Mouse (Mus musculus) Patski (cell line): Measurements from ENCODE around the gene Mmgt2. TPM values are rescaled to one million over a fixed set of nuclear protein-coding genes. Genes with fewer than 3 reads are reported as not detected.

Source experiments
- ATAC-seq: fragments of 100-300 bp; one replicate; pipeline ENCODE4 v1.8.0; 2021
- CTCF ChIA-PET: fragments of 350-600 bp; sonication (Branson Sonifier 250); formaldehyde crosslinking; loops from one replicate; lab custom pipeline; 2022; ENCODE audit warnings: inconsistent platforms; lab: Charles Lee
- POLR2A ChIA-PET: fragments of 350-600 bp; sonication (Branson Sonifier 250); formaldehyde crosslinking; loops from one replicate; lab custom pipeline; 2022; ENCODE audit warnings: antibody characterized with exemption, inconsistent platforms; lab: Charles Lee
- DNase-seq: peaks from one replicate; pipeline ENCODE4 v3.0.0-alpha.2; 2011; ENCODE audit warnings: low read depth, low spot score
- H3K27me3 ChIP-seq: fragments of 371-371 bp; one replicate; pipeline ENCODE4 v1.5.1; 2021
- CTCF ChIP-seq: fragments of 100-300 bp; IDR thresholded peaks from one replicate; pipeline ENCODE4 v1.5.1; 2021
- in situ Hi-C: fragments of 300-500 bp; cut with MboI; formaldehyde crosslinking; loops from 3 replicates; pipeline ENCODE4 v1.11.1; 2018; ENCODE audit warnings: low pct_unique_long_range_greater_than_20kb, mixed read lengths
- polyA plus RNA-seq: library from polyadenylated mRNA; unstranded; gene quantifications from one replicate; pipeline ENCODE4 v1.2.3, GENCODE M21; 2021

Mmgt2 gene
- polyA plus RNA-seq, 1 experiment from 2014 or later: 55.6 TPM

GRCm38 (mm10) chr11:62693299-62694184 lies 45.1 kb downstream of the Mmgt2 start:
- TF ChIP-seq CTCF: peak; percentile 79
- no peak for DNase-seq
- ChIA-PET CTCF (interaction anchor here (0.6 to 1.4 kb wide), 11 partner anchors 8 to 90 kb away, joined by 3 to 7 read pairs (median 4); partner anchors contain the start of gene Zfp287), POLR2A (no interaction called here)
- peak; percentile 71 for ATAC-seq
- in situ Hi-C loops: no loop called here
- H3K27me3 ChIP-seq: peaks cover under 1% of the 10 kb centered on the region

- CTCF ChIA-PET: no interaction called here
- no peak for DNase-seq
- no peak for ATAC-seq
- H3K27me3 ChIP-seq: no peaks in the 10 kb centered on the region
- POLR2A ChIA-PET: no interaction called here
- peak; percentile 40 for TF ChIP-seq CTCF
- in situ Hi-C loops: no loop called here
Measured at GRCm38 (mm10) chr11:62695126-62695525, 46.7 kb downstream of the Mmgt2 start.

GRCm38 (mm10) chr11:62699749-62700148 lies 51.3 kb downstream of the Mmgt2 start:
- in situ Hi-C loops: no loop called here
- TF ChIP-seq CTCF: no peak
- CTCF ChIA-PET: no interaction called here
- no peaks in the 10 kb centered on the region for H3K27me3 ChIP-seq
- no peak for ATAC-seq
- no peak for DNase-seq
- POLR2A ChIA-PET: no interaction called here

DNA sequence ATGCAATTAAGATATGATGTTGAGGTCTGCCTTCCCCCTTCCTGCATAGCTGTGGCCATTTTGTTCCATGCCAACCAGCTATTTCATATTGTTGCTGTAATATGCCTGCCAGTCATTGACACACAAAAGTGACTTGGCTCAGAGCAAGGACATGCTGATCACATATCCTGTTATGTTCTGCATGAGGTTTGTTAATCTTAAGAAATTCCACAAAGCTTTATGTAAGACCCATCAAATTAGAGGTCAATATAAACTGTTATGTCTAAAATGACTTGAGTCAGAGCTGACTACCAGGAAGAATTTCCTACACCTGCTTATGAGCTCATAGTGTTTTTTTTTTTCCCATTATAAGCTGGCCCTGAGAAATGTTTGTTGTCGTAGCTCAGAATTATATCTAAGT lies 52.8 kb downstream of the Mmgt2 start:
- CTCF ChIA-PET: interaction anchor here (1.5 to 1.9 kb wide), 2 partner anchors 8 to 87 kb away, joined by 5 to 6 read pairs; no protein-coding TSS in a partner anchor
- POLR2A ChIA-PET: no interaction called here
- H3K27me3 ChIP-seq: no peaks in the 10 kb centered on the region
- no peak for DNase-seq
- in situ Hi-C loops: no loop called here
- no peak for ATAC-seq
- no peak for TF ChIP-seq CTCF

DNA sequence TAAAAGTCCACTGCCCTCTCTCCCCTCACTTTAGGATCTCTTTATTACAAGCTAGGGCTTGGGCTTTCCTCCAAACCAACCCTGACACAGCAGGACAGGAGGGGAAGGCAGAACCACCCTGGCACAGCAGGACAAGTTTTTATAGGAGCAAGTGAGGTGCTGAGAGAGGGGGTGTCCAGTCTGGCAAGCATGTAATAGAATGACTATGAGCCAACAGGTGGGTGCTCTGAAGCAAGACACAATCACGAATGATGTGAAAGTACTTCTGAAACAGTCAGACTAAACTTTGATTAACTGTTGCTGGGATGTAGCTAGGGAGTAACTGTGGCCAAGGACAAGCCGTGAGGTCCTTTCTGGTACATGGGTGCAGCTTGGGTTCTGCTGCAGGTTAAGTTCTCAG lies 57.7 kb downstream of the Mmgt2 start:
- no peak for TF ChIP-seq CTCF
- ATAC-seq: no peak
- CTCF ChIA-PET: interaction anchor here (1.1 to 1.5 kb wide), 2 partner anchors 10 to 13 kb away, joined by 3 to 4 read pairs; no protein-coding TSS in a partner anchor
- DNase-seq: no peak
- in situ Hi-C loops: no loop called here
- POLR2A ChIA-PET: no interaction called here
- H3K27me3 ChIP-seq: no peaks in the 10 kb centered on the region

DNA sequence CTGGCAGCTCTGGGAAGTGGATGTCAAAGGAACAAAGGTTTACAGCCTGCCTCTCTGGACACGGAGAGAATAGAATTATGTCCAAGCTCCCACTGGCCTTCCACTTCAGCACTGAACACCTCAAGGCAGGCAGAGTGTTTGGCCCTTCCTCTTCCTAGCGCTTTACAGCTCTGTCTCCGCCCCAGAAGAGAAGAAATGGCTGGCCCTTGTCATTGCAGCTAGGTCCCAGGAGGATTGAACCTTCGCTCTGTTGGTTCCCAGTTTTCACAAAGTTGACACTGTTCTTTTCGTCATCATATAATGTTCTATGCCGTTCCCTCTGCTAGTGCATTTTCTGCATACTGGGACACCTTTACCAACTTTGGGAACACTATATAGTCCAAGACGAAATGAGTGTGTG lies 59.8 kb downstream of the Mmgt2 start:
- in situ Hi-C loops: no loop called here
- DNase-seq: no peak
- H3K27me3 ChIP-seq: no peaks in the 10 kb centered on the region
- CTCF ChIA-PET: no interaction called here
- no peak for TF ChIP-seq CTCF
- no peak for ATAC-seq
- POLR2A ChIA-PET: no interaction called here

DNA sequence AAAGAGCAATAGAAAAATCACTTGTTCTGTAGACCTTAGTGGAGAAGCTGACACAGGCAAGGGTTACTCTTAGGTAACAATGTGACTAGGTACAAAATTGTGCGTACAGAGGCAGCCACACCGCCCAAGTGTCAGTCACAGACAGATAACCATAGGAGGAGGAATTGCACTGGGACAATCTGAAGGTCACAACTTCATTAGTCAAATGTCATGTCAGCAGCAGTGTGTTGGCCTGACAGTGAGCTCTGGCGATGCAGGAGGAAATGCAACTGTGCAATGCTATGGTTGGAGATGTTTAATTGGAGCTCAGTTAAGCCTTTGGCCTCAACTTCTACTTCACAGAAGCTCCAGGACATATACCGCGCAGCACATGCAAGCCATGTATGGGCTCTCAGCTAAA lies 62.2 kb downstream of the Mmgt2 start:
- ATAC-seq (no peak), DNase-seq (no peak)
- TF ChIP-seq CTCF: no peak
- no peaks in the 10 kb centered on the region for H3K27me3 ChIP-seq
- ChIA-PET POLR2A (interaction anchor here (0.6 kb wide), 1 partner anchor 15 kb away, joined by 4 read pairs; no protein-coding TSS in a partner anchor), CTCF (no interaction called here)
- in situ Hi-C loops: no loop called here

Other genes starting within 250 kb of the Mmgt2 start
- gene Pigl, start 190.2 kb upstream of the Mmgt2 start, polyA plus RNA-seq: 6.5 TPM
- gene Ncor1, start 190.1 kb upstream of the Mmgt2 start, polyA plus RNA-seq: 156 TPM
- 24.5 TPM for gene Cenpv, start 109.4 kb upstream of the Mmgt2 start, polyA plus RNA-seq
- 624 TPM for gene Ubb, start 97.5 kb upstream of the Mmgt2 start, polyA plus RNA-seq
- 0.04 TPM for gene Trpv2, start 74.2 kb upstream of the Mmgt2 start, polyA plus RNA-seq
- 6.2 TPM for gene Lrrc75a, start 141 bp upstream of the Mmgt2 start, polyA plus RNA-seq
- 5.5 TPM for gene Zfp287, start 83.2 kb downstream of the Mmgt2 start, polyA plus RNA-seq
- not detected for gene Gm10428, start 104.4 kb downstream of the Mmgt2 start, polyA plus RNA-seq
- 1.7 TPM for gene Zfp286, start 140.8 kb downstream of the Mmgt2 start, polyA plus RNA-seq
- 2.8 TPM for gene Trim16, start 171.6 kb downstream of the Mmgt2 start, polyA plus RNA-seq
- gene Fbxw10, start 198.4 kb downstream of the Mmgt2 start, polyA plus RNA-seq: 1.4 TPM
- 52.8 TPM for gene Tvp23b, start 230.8 kb downstream of the Mmgt2 start, polyA plus RNA-seq